Mouse (Mus musculus) bone marrow macrophage, adult 2 months (primary cell): ENCODE measurements around the gene Coq5. TPM values are rescaled to one million over a fixed set of nuclear protein-coding genes. Genes with fewer than 3 reads are reported as not detected.

Experiments
- H3K27ac ChIP-seq: 2 replicates; pipeline ENCODE4 v1.5.1; 2012; ENCODE audit warnings: low read depth, low read length; ENCODE audit not compliant: insufficient read depth
- H3K4me1 ChIP-seq: 2 replicates; pipeline ENCODE4 v1.6.1; 2012; ENCODE audit warnings: low read length; ENCODE audit not compliant: control insufficient read depth, insufficient read depth
- H3K4me3 ChIP-seq: 2 replicates; pipeline ENCODE4 v1.5.1; 2012; ENCODE audit warnings: mild to moderate bottlenecking, low read length, moderate library complexity; ENCODE audit not compliant: insufficient read depth
- CTCF ChIP-seq: IDR thresholded peaks from 2 replicates; pipeline ENCODE4 v1.5.1; 2012; ENCODE audit warnings: low read depth, mild to moderate bottlenecking, low read length, moderate library complexity
- POLR2A ChIP-seq: IDR thresholded peaks from 2 replicates; pipeline ENCODE4 v1.6.1; 2012; ENCODE audit warnings: mild to moderate bottlenecking, low read depth, low read length, borderline replicate concordance
- polyA plus RNA-seq: library from polyadenylated mRNA; stranded (reverse); fragments of >200 nt; gene quantifications from 2 replicates; pipeline ENCODE4 v1.2.4, GENCODE M21; 2012; ENCODE audit not compliant: missing spikeins, insufficient read depth, insufficient read length

The Coq5 gene
- polyA plus RNA-seq = 21.4 and 25.6 TPM in 2 replicates

DNA sequence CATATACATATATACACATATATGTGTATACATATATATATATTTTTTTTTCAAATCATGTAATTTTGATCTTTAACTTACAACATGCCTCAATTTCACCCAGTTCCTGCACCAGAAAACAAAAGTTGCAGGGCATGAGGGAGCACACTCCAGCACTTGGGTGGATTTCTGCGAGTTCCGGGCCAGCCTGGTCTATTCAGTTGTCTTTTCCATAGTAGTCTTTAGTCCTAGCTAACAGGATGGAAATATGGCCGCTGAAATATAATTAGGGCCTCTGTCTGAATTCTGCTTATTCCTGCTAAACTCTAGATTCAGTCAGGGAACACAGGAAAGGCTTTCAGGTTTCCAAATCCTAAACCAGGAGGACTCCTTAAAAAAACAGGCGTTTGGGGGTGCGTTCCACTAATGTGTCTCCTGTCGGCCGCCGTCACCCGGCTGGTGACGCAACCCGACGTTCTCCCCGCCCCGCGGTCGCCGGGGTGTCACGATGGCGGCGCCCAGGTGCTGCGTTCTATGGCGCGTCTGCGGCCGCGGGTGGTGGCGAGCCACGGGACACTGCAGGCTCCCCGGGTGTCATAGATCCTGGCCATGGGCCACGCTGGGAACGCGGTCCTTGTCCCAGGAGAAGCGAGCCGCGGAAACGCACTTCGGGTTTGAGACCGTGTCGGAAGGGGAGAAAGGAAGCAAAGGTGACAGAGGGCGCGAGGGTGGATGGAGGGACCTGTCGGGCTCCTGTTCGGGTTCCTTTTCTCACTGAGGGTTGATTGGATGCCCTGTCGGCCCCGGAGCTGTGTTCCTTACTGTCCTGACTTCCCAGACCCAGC, at the start of gene Coq5:
Coq5 (plus strand) TSS at position 441 of the 824 bp plus-strand sequence.
- Histone ChIP-seq H3K4me1 (peaks cover 15% of the 10 kb centered on the region), H3K4me3 (peak within 1 kb of the TSS; percentile 87), H3K27ac (peak within 1 kb of the TSS; percentile 46)
- no peak for TF ChIP-seq POLR2A
- TF ChIP-seq CTCF = no peak

DNA sequence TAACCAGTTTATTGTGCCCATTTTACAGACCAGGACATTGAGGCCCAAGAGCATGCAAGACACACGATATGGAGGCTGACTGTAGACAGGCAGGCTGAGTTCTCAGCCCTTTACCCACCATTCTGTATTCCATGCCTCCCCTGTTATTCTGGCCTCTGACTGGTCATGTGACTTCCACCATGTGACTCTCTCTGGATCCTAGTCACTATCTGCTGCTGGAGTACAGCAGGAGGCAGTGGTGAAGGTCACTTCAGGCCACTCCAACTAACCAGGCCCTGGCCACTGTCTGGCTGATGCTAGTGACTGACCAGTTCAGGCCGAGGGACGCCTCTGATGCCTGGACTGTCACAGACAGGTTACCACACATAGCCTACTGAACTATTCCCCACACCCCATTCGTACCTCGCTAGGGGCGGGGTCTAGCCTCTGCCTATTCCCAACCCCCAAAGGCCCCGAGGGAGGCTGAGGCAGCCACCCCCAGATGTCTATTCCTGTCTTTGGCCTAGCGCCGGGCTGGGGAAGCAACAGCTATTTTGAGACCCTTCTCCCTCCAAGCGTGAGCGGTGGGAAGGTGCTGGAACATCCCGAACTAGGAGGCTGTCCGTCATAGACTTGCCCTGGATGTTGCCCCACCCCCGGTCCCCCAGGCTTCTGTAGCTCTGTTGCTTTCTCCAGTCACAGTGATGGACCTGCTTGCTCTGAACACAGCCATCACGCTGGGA, 48.5 kb upstream of the Coq5 start:
- TF ChIP-seq CTCF (no peak), POLR2A (no peak)
- no peak overlapping the region for H3K27ac ChIP-seq
- no peaks in the 10 kb centered on the region for H3K4me1 ChIP-seq
- H3K4me3 ChIP-seq = no peak overlapping the region

DNA sequence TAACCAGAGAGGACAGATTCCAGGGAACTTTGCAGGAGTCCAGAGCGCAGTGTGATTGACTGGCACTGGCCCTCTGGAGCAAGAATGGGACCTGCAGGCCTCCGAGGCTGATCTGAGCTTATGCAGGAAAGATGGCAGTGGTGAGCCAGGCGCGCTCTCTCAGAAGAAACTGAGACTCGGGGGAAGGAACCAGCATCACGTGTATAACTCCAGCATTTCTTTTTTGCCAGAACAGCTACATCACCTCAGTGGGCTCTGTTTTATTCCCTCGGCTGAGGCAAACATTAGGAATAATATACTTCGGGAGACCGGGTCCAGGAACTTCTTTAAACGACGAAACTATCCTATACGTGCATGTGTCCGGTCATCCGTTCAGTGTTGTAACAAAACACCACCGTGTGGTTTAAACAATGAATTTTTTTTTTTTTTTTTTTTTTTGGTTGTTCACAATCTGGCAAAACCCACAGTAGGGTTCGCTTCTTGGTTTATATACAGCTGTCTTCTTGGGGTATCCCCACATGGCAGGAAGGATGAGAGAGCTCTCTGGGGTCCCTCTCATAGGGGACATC, 47.8 kb upstream of the Coq5 start:
- Histone ChIP-seq H3K27ac (no peak overlapping the region), H3K4me3 (no peak overlapping the region), H3K4me1 (no peaks in the 10 kb centered on the region)
- TF ChIP-seq CTCF (no peak), POLR2A (no peak)

GRCm38 (mm10) chr5:115232516-115232915, 47.0 kb upstream of the Coq5 start:
- Histone ChIP-seq H3K4me3 (no peak overlapping the region), H3K27ac (no peak overlapping the region), H3K4me1 (no peaks in the 10 kb centered on the region)
- no peak for TF ChIP-seq CTCF
- TF ChIP-seq POLR2A = no peak

- H3K4me1 ChIP-seq = no peaks in the 10 kb centered on the region
- TF ChIP-seq POLR2A (no peak), CTCF (no peak)
- no peak overlapping the region for H3K27ac ChIP-seq
- H3K4me3 ChIP-seq = no peak overlapping the region
These were observed 46.3 kb upstream of the Coq5 start for GRCm38 (mm10) chr5:115233031-115233780.

DNA sequence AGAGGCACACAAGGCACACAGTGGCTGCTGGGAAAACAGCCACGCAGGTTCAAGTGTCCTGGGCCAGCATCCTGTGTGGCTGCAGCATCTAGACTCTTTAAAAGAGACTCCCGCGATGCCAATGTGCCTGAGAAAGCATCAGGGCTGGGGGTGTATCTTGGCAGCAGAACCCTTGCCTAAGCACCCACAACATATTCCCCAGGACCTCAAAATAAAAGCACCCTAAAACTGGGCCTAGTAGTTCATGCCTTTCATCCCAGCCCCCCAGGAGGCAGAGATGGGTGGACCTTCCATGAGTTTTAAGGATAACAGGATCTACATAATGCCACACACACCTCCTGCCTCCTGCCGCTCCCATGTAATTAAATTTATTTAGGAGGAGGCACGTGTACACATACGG, 44.9 kb upstream of the Coq5 start:
- H3K4me3 ChIP-seq = no peak overlapping the region
- no peak for TF ChIP-seq POLR2A
- TF ChIP-seq CTCF = no peak
- no peak overlapping the region for H3K27ac ChIP-seq
- H3K4me1 ChIP-seq = peaks cover 5% of the 10 kb centered on the region

GRCm38 (mm10) chr5:115235323-115235771, 44.1 kb upstream of the Coq5 start:
- Histone ChIP-seq H3K4me1 (peaks cover 5% of the 10 kb centered on the region), H3K27ac (no peak overlapping the region), H3K4me3 (peak overlapping the region; percentile 52)
- no peak for TF ChIP-seq POLR2A
- TF ChIP-seq CTCF = no peak

- peaks cover 5% of the 10 kb centered on the region for H3K4me1 ChIP-seq
- H3K4me3 ChIP-seq = peak within 1 kb of the TSS; percentile 52
- no peak within 1 kb of the TSS for H3K27ac ChIP-seq
- TF ChIP-seq POLR2A (no peak), CTCF (peak; percentile 93)
These were observed 43.6 kb upstream of the Coq5 start, which contains the start of gene Pop5 for GRCm38 (mm10) chr5:115235786-115236263. Pop5 (plus strand) TSS chr5:115235836.
